Mouse (Mus musculus): Measurements from ENCODE around the gene Cep95. TPM values are rescaled to one million over a fixed set of nuclear protein-coding genes. Genes with fewer than 3 reads are reported as not detected.

Gene Cep95
- 109 TPM for polyA plus RNA-seq (2014; fragmentation: Illumina TruSeq; extraction: RNeasy Lipid Tissue Mini Kit (QIAGEN cat#74804); ENCODE audit: low read depth, low replicate concordance)

GRCm38 (mm10) chr11:106788775-106789459 lies at the start of gene Cep95, which contains the start of gene Ddx5:
Gene Cep95 (plus strand): TSS chr11:106789252.
Gene Ddx5 (minus strand): TSS chr11:106789185.

GRCm38 (mm10) chr11:106750121-106750751 lies 38.8 kb upstream of the Cep95 start, which contains the start of gene Pecam1:
Gene Pecam1 (minus strand): TSS chr11:106750628.

GRCm38 (mm10) chr11:106751039-106752018 lies 37.7 kb upstream of the Cep95 start, which contains the start of gene Milr1:
Gene Milr1 (plus strand): TSS chr11:106751226.

GRCm38 (mm10) chr11:106779388-106780088 lies 9.5 kb upstream of the Cep95 start, which contains the start of gene Polg2:
Gene Polg2 (minus strand): TSS chr11:106779537.

Other genes starting within 250 kb of the Cep95 start
- 253 TPM for gene Tex2, start 175.8 kb upstream of the Cep95 start, polyA plus RNA-seq (2014; fragmentation: Illumina TruSeq; extraction: RNeasy Lipid Tissue Mini Kit (QIAGEN cat#74804); ENCODE audit: low read depth, low replicate concordance)
- 1.6 TPM for gene Pecam1, start 38.6 kb upstream of the Cep95 start, polyA plus RNA-seq (2014; fragmentation: Illumina TruSeq; extraction: RNeasy Lipid Tissue Mini Kit (QIAGEN cat#74804); ENCODE audit: low read depth, low replicate concordance)
- 0.31 TPM for gene Milr1, start 38.0 kb upstream of the Cep95 start, polyA plus RNA-seq (2014; fragmentation: Illumina TruSeq; extraction: RNeasy Lipid Tissue Mini Kit (QIAGEN cat#74804); ENCODE audit: low read depth, low replicate concordance)
- 2.7 TPM for gene Polg2, start 9.7 kb upstream of the Cep95 start, polyA plus RNA-seq (2014; fragmentation: Illumina TruSeq; extraction: RNeasy Lipid Tissue Mini Kit (QIAGEN cat#74804); ENCODE audit: low read depth, low replicate concordance)
- 1,671 TPM for gene Ddx5, start 67 bp upstream of the Cep95 start, polyA plus RNA-seq (2014; fragmentation: Illumina TruSeq; extraction: RNeasy Lipid Tissue Mini Kit (QIAGEN cat#74804); ENCODE audit: low read depth, low replicate concordance)
- 84.2 TPM for gene Smurf2, start 131.5 kb downstream of the Cep95 start, polyA plus RNA-seq (2014; fragmentation: Illumina TruSeq; extraction: RNeasy Lipid Tissue Mini Kit (QIAGEN cat#74804); ENCODE audit: low read depth, low replicate concordance)
- gene Kpna2, start 210.3 kb downstream of the Cep95 start, polyA plus RNA-seq (2014; fragmentation: Illumina TruSeq; extraction: RNeasy Lipid Tissue Mini Kit (QIAGEN cat#74804); ENCODE audit: low read depth, low replicate concordance), result 647 TPM
- gene 1810010H24Rik, start 236.4 kb downstream of the Cep95 start, polyA plus RNA-seq (2014; fragmentation: Illumina TruSeq; extraction: RNeasy Lipid Tissue Mini Kit (QIAGEN cat#74804); ENCODE audit: low read depth, low replicate concordance), result 0.85 TPM